Mouse (Mus musculus): Measurements from ENCODE around the gene Mllt11. TPM values are rescaled to one million over a fixed set of nuclear protein-coding genes. Genes with fewer than 3 reads are reported as not detected.
"Not testable (repeated sequence)": the region's sequence is repeated elsewhere in the genome, so short reads cannot be mapped to it uniquely, and the experiment has no call there.

The Mllt11 gene
- total RNA-seq, 4 experiments from 2014 or later = 280 to 293 (median 288) TPM

DNA sequence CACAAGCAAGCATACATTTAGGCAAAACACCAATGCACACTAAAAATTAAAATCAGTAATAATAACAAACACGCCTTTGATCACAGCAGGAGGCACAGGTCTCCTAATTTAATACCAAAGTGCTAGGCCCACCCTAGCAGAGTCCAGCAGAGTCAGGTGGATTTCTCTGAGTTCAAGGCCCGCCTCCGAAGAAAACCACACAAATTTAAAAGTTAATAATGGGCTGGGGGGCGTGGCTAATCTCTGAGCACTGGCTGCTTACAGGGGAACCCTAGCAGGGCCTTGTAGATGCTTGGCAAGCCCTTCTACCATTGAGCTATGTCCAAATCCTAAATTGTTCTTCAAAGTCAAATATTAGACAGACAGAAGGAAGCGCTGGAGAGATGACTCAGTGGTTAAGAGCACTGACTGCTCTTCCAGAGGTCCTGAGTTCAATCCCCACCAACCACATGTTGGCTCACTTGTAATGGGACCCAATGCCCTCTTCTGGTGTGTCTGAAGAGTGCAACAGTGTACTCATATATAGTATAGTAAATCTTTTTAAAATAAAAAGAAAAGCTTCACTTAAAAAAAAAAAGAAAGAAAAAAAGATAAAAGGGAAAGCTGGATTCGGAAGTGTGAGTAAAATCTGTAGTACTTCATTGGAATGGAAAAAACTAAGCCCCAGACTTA lies 13.4 kb downstream of the Mllt11 start:
- DNase-seq (ENCODE audit: low spot score in 2 of 2) = no peak

DNA sequence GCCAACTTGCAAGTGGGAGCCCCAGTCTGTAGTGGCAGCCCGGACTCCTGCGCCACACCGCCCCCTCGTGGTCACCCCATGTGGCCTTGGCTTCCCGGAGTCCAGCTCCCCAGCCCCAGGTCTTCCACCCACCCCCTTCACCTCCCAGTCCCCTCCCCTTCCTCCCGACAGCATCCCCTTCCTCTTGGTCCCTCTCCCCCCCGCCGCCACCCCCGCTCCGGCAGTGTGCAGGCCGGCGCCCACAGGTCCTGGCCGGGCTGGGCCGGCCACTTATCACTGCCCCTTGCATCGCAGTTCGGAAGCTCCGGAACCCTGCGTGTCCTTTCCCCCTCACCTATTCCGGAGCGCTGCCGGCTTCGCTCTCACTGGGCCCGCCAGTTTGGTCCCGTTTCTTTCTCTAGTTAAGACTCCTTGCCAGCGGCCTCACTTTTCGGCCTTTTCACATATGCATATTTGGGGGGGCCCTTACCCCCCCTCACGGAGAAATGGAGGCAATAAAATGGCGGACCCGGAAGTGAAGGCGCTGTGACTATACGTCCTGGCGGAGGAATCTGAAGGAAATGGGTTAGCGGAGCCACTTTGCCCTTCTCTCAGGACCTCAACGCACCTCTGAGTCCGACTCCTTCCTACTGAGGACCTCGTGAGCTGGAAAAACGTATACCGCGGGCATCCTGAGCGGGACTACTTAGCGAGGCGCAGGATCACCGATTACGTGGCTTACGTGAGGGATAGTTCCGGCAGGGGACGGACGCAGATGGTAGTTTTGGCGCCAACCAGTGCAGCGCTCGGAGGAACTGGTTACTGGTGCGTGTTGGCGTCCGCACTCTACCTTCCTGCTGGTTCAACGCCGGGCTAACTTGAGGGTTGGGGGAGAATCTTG lies 14.5 kb downstream of the Mllt11 start, which contains the start of gene Gabpb2:
TSS of gene Gabpb2 (minus strand) at position 662 of the 880 bp plus-strand sequence.
- peak; percentile 81 to 87 for DNase-seq (ENCODE audit: low spot score in 2 of 2)

DNA sequence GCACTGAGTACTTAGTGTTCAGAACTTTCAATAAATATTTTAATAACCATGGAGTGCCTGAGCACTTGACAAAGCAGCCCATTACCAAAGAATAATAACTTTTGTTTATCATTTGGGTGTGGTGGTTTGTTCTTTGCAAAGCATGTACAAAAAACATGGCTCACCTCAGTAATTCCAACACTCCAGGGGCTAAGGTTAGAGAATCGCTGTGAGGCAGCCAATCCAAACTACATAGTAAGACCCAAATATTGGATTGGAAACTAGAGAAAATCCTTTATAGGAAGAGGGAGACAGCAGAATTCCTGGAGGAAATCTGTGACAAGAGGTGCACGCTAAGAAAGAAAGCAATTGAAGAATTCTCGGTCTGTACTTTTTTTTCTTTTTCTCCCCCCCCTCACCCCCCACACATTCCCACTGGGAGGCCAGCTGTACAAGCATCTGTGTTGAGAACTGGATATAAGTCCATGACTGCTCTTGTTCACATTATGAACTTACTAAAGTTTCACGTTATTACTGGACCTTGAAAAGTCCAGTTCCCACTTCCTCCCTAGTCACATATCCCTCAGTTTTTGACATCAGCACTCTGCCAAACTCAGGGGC lies 15.2 kb downstream of the Mllt11 start:
- no peak for DNase-seq (ENCODE audit: low spot score in 2 of 2)

DNA sequence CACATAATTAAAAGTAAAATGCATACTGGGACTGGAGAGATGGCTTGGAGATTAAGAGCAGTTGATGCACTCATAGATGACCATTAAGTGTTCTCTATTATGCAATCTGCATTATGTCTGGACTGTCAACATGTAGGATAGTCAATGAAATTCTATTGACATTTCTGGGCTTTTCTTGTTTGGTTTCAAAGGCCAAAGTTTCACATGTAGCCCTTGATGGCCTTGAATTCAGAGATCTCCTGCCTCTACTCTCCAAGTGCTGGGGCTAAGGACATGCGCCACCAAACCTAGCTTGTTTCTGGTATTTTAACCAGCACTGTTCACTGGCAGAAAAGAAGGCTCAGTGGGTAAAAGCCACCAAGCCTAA lies 18.4 kb downstream of the Mllt11 start:
- DNase-seq (ENCODE audit: low spot score in 2 of 2) = no peak

DNA sequence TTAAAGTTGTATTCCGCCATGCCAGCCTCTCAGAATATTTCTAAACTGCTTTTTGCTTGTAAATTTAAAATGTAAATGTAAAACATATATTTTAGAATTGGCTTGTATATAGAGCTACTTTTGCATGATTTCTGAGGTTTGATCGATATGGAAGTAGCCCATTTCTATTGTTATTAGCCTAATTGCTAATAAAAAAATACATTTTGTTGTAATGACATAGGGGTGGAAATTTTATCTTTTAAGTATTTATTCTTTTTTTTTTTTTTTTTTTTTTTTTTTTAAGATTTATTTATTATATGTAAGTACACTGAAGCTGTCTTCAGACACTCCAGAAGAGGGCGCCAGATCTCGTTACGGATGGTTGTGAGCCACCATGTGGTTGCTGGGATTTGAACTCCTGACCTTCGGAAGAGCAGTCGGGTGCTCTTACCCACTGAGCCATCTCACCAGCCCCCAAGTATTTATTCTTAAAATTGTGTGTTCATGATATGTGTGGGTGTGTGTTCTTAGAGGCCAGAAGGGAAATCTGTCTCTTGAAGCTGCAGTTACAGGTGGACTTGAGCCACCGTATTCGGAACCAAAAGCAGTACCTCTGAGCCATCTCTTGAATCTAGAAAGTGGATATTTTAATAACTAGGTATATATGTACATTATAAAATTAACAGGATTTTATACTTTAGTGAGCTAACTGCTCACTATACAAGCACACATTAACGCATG lies 18.9 kb downstream of the Mllt11 start:
- not testable (repeated sequence) for DNase-seq (ENCODE audit: low spot score in 2 of 2)

DNA sequence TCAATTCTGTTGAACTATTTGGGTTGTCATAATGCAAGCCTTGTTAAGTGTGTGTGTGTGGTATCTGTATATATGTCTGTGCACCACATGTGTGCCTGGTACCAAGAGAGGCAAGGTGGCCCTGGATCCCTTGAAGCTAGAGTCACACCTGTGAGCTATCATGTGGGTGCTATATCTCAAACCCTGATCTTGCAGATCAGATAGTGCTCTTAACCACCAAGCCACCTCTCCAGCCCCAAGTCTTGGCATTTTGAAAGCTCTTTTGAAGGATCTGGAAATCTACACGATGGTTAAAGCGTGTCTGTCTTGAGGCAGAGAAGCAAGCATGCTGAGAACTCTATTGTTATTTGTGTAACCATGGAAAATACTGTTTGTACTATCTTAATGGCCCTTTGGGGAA lies 21.4 kb downstream of the Mllt11 start:
- no peak for DNase-seq (ENCODE audit: low spot score in 2 of 2)

DNA sequence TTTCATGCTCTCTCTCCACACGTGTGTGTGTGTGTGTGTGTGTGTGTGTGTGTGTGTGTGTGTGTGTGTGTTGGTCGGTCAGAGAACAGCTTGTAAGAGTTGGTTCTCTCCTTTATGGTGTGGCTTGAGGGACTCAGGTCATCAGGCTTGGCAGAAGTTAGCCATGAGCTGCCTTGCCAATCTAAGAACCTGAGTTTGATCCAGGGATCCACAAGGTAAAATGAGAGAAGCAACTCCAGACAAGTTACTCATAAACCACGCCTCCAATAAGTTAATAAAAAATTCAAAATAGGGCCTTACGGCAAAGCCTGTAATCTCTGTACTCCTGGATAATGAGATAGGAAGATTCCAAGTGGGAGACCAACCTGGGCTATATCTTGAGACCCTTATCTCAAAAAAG lies 23.7 kb downstream of the Mllt11 start:
- DNase-seq (ENCODE audit: low spot score in 2 of 2) = no peak

DNA sequence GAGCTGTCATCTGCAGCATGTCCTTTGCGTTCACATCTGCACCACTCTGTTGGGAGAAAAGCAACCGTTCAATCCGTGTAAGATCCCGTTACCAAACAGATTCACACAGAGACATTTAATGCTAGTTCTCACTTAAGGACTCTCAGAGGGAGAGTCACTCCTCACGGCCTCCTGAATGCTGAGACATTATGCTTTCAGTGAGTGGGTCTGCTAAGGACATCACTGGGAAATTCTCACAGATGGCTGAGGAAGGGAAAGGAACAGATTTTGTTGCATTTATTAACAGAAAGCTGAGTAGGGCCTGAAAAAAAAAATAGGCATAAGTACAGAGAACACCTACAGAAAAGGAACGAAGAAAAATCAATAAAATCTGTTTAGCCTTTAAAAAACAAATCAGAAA lies 28.1 kb downstream of the Mllt11 start:
- no peak for DNase-seq (ENCODE audit: low spot score in 2 of 2)

DNA sequence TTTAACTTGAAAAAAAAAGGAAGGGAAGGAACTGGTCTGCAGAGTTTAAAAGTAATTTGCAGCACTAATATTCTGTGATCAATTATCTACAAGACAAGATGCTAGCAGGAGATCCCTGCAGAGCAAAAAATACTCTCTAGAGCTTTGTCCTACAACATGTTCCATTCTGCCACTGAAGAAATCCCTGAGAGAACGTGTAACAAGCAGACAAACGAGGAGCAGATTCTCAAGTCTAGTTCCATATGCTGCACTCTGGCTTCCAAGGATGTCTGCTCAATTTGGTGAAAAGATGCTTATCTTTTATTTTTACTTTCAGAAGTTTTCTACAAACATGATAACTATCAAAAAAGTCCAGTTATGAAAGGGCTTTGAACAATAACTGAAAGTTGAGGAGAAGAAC lies 31.4 kb downstream of the Mllt11 start:
- no peak for DNase-seq (ENCODE audit: low spot score in 2 of 2)

DNA sequence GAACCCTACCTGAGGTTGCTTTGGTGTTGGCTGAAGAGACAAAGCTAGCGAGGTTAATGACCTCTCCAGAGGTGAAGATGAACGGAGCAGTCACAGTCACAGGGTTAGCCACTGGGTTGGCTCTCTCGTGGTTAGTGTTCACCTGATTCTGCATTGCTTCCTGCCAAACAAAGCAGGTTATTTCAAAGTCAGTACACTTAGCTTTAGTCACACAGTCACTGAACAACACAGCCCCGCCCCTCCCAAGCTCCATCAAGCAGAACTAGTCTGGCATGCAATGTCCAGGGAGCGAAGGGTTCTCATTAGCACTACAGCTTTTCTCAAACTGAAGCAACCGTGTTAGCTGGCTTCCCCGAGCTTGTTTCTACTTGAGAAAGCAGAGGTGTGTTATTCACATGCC lies 31.8 kb downstream of the Mllt11 start:
- no peak for DNase-seq (ENCODE audit: low spot score in 2 of 2)

DNA sequence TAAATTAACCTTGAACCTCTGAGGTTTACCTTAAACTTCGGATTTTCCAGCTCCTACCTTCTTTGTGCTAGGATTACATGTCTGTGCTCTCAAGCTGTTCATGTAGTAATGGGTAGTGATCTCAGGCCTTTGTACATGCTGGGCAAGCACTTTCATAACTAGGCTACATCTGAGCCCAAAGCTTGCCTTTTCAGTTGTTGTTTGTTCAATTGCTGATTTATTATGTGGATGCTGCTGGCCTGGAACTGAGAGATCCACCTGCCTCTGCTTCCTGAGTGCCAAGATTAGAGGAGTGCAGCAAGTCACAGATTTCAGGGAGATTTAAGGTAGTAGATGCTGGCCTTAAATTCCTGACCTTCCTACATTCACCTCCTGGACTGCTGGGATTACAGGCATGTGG lies 32.9 kb downstream of the Mllt11 start:
- no peak for DNase-seq (ENCODE audit: low spot score in 2 of 2)

DNA sequence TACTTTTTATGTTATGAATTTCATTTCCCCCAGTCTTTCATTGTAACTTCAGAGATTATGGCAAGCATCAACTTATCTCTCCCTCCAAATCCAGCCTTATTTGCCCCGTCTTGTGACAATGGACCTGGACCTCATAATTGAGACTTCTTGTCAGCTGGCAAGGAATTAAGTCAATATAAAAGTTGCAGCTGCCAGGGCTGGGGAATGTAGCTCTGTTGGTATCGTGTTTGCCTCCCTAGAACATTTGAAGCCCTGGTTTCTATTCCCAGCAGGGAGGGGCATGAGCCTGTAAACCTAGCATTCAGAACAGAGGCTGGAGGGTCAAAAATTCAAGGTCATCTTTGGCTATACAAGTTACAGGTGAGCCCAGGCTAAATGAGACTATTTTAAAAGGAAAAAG lies 36.2 kb downstream of the Mllt11 start:
- no peak for DNase-seq (ENCODE audit: low spot score in 2 of 2)

DNA sequence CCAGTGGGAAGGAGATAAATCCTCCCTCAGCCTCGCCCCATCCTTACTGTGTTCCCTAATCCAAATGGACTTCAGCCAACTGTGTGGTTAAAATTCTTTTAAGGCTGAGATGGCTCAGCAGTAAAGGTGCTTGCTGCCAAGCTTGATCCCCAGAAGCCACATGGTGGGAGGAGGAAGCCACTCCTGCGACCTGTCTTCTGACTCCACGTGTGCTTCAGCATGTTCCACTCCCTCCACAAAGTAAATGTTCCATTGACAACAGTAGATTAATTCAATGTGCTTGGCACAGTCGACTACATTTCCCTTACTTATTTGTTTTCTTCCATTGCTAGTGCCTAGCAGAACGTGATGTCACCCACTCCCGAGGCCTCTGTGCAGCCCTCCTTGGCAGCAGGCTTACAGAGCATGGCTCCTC lies 37.2 kb downstream of the Mllt11 start:
- DNase-seq (ENCODE audit: low spot score in 2 of 2) = no peak

DNA sequence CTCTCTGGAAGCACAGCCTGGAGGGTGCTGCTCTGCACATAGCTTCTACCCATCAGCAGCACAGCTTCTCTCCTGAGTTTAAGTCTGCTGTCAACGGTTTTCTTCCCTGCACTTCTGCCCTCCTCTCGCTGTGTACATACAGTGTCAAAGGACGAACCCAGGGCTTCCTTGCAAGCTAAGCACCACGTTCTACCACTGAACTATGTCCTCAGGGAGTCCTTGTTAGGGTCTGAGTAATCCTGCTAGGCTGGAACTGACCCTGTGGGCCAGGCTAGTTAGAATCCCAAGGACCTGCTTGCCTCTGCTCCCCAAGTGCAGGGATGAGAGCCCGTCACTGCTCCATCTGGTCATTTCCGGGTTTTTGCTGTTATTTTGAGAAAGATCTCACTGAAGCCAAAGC lies 45.1 kb downstream of the Mllt11 start:
- DNase-seq (ENCODE audit: low spot score in 2 of 2) = no peak

DNA sequence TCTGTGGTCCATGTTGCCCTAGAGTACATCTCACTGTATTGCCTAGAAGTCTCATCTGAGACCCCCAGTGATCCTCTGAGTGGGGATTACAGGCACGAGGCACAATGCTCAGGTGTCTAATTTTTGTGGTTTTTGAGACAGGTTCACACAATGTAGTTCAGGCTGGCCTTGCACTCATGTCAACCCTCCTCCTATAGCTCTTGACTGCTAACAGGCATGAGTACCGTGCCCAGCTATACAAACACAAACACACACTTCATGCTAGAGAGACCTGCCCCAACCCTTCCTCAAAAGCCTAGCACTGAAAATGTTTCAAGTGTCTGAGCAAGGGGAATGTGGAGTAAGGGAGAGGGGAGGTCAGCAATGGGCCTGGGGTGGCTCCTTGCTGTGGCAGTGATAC lies 45.9 kb downstream of the Mllt11 start:
- DNase-seq (ENCODE audit: low spot score in 2 of 2) = no peak

DNA sequence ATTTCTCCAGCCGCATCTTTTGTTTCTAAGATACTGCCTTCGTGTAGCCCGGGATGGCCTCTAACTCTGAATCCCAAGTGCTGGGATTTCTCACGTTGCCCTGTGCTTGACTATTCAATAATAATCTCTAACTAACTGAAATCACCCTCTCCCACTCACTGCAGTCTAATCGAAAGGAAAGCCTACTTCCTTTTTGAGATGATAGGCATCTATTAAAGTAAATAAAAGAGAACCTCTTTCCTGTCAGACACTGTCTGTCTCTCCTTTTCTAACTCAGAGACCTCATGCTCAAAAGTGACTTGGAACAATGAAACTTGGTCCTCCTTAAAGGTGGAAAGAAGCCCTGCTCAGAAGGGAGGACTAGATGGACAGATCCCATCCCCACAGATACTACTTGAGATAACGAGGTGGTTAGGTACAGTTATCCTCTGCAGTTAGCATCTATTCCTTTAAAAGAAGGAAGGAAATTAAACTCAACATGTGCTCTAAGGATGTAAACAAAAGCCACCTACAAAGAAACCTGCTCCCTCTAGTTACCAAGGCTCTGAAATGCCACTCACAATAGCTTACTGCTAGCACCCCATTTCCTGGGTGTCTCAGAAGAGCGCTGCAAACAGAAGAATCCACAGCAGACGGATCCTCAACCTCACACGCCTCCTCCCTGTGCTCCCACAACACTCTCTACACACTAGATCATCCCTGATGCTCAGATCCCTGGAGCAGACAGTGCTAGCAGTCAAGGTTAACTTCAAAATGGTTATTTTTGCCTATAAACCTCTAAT lies 47.0 kb downstream of the Mllt11 start:
- DNase-seq (ENCODE audit: low spot score in 2 of 2) = no peak

DNA sequence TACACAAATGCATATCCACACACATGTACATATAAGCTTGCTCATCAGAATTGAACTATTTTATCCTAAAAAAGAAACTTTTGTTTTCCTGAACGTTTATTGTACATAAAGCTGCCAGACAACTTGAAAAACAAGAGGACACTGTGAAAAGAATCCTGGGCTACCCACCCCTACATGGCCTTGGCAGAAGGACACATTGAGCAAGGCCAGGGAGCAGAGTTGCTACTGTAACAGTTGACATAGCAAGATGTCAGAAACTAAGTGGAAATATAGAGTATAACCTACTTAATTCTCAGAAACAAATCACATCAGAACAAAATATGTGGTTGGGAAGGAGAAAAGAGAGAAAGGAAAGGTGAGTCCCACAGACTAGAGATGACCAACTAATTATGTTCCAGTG lies 50.1 kb downstream of the Mllt11 start:
- no peak for DNase-seq (ENCODE audit: low spot score in 2 of 2)

DNA sequence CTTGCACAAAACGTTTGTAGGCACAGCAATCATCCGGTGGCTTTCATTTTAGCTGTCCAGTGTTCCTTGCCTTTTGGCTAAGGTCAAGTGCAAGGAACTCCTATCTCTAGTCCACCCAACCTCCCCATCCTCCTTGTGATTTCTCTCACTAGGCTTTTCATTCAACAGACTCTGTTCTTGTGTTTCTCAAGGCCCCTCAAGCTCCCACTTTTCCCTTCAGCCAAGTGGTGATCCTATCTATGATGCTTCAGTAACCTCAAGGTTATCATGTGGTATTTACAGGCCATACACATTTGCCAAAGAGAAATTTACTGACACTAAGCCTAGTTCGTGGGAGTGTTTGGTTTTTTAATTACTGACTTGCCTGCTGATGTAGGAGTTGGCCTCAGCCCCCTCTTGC lies 52.1 kb downstream of the Mllt11 start:
- no peak for DNase-seq (ENCODE audit: low spot score in 2 of 2)

DNA sequence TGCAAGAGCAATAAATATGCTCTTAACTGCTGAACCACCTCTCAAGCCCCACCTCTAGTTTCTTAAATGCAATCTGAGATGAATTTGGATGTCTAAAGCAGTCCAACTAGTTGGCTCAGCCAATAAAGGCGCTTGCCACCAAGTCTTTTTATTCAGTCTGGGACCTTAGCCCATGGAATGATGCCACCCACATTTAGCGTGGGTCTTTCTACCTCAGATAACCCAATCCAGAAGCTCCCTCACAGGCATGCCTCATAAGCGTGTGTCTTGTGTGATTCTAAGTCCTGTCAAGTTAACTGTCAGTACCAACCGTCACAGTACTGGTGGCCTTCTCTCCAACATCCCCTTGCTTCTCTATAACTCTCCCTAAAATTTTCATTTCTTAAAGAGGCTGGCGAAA lies 53.0 kb downstream of the Mllt11 start:
- no peak for DNase-seq (ENCODE audit: low spot score in 2 of 2)

DNA sequence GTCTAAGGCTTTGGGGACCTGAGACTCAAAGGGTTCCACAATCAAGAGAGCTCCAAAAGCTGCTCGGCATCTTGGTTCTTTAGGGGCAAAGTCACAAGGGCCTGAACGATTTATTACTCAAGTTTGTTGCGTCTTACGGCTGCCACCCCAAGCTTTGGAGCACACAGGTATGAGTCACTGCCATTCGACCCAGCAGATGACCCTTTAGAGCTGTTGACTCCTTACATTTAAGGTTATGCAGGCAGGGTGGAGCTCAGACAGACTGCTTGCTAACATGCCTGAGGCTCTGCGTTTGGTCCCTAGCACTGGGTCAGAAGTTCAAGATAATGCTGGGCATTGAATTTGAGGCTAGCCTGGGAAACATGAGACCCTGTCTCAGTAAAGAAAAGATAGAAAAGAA lies 54.4 kb downstream of the Mllt11 start:
- no peak for DNase-seq (ENCODE audit: low spot score in 2 of 2)

DNA sequence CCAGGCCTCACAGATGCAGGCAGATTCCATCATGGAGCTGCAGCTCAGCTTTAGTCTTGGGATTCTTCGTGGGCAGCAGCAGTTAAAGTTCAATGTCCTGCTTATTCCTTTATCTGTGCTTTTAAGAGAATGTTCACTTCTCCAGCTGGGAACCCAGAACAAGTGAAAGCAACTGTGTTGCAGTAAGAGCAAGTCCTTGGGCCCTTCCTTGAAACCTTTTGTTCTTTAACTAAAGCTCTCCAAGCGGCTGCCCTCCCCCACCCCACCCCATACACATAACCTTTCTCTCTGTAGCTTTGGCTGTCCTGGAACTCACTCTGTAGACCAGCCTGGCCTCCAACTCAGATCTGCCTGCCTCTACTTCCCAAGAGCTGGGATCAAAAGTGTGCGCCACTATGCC lies 55.5 kb downstream of the Mllt11 start:
- no peak for DNase-seq (ENCODE audit: low spot score in 2 of 2)

Data from left cerebral cortex, adult 8-10 months (tissue).